Mouse (Mus musculus): ENCODE data around the gene Mpg. TPM values are rescaled to one million over a fixed set of nuclear protein-coding genes. Genes with fewer than 3 reads are reported as not detected.

The Mpg gene
- polyA plus RNA-seq, 2 experiments, result 9.9 to 17.0 TPM

DNA sequence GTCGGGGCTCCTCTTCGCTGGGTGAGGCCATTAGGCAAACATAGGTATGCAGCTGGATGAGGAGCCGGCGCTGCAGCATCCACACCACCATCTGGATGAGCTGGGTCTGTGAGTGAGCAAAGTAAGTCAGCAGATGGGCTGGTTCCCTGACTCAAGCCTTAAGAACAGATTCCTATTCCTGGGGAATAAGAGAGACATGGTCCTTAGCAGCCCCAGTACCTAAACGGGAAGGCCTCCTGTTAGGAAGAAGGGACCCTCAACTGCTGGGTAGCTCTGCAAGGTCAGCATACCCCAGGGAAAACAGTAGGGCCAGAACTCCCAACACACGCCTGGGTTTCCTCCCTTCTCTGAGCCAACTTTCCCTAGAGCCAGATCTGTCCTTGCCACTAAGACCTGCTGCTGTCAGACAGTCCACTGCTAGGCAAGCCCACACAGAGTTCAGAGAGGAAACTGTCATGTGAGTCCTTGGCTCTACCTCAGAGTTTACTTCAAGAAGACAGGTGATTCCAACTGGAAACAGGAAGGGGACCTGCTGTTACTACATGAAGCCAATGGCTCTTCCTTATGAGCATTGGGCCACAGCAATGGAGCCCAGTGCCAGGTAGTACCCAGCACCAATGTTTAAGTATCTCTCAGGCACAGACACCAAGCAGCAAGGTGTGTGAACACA lies 8.6 kb downstream of the Mpg start:
- TF ChIP-seq CTCF (IDR thresholded peaks at IDR 0.05; ENCODE audit: low read depth), result no peak
- no peak for TF ChIP-seq EP300 (IDR thresholded peaks at IDR 0.05; ENCODE audit: low read depth)
- 93% methylated on average over 6 of the region's 6 CpGs for WGBS (ENCODE audit: insufficient replicate concordance)
- Histone ChIP-seq H3K4me2 (ENCODE audit: low read depth) (no peak overlapping the region), H3K4me1 (replicated peaks; ENCODE audit: control insufficient read depth in 2 of 2, insufficient read depth in 2 of 2, low read length in 1 of 2) (peaks cover 0 to 17% of the 10 kb centered on the region in 2 experiments; a peak in 3 of 4 replicates), H3K36me3 (replicated peaks; ENCODE audit: control insufficient read depth, insufficient read depth, low read depth) (peaks cover 86% of the 10 kb centered on the region), H3K27ac (peak overlapping the region; percentile 25), H3K4me3 (ENCODE audit: insufficient read depth in 1 of 2, low read depth in 2 of 2, low read length in 2 of 2) (no peak overlapping the region), H3K9me3 (ENCODE audit: control insufficient read depth, low read length) (no peaks in the 10 kb centered on the region), H3K9ac (replicated peaks) (no peak overlapping the region), H3K27me3 (ENCODE audit: control insufficient read depth, insufficient read depth, low read length) (no peaks in the 10 kb centered on the region)
- ATAC-seq (ENCODE audit: insufficient read depth) (no peak), DNase-seq (ENCODE audit: low read depth in 3 of 3, low spot score in 3 of 3) (no peak)

DNA sequence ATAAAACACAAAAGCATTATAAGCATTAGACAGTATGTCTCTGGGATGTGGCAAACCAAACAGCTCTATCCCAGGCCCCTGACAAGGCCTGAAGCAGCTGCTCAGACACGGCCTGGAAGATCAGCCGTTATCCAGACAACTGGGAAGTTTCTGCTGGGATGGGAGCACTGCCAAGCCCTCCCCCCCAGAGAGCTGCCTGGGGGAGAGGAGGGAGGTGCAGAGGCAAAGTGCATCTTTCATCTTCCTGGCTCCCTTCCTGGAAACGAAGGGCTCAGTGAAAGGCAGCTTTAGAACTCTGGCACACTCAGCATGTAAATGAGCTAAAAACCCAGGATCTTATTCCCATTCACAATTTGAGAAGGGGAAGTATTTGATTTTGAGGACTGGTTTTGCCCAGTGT lies 9.3 kb downstream of the Mpg start:
- 80% methylated on average over 3 of the region's 3 CpGs for WGBS (ENCODE audit: insufficient replicate concordance)
- Histone ChIP-seq H3K4me3 (ENCODE audit: insufficient read depth in 1 of 2, low read depth in 2 of 2, low read length in 2 of 2) (no peak overlapping the region), H3K4me2 (ENCODE audit: low read depth) (no peak overlapping the region), H3K9ac (replicated peaks) (no peak overlapping the region), H3K4me1 (replicated peaks; ENCODE audit: control insufficient read depth in 2 of 2, insufficient read depth in 2 of 2, low read length in 1 of 2) (peaks cover 0 to 18% of the 10 kb centered on the region in 2 experiments; a peak in 3 of 4 replicates), H3K27ac (no peak overlapping the region; the same call in 1 of the 2 replicates), H3K9me3 (ENCODE audit: control insufficient read depth, low read length) (no peaks in the 10 kb centered on the region), H3K27me3 (ENCODE audit: control insufficient read depth, insufficient read depth, low read length) (no peaks in the 10 kb centered on the region), H3K36me3 (replicated peaks; ENCODE audit: control insufficient read depth, insufficient read depth, low read depth) (peaks cover 85% of the 10 kb centered on the region)
- TF ChIP-seq EP300 (IDR thresholded peaks at IDR 0.05; ENCODE audit: low read depth) (no peak), CTCF (IDR thresholded peaks at IDR 0.05; ENCODE audit: low read depth) (no peak)
- no peak for ATAC-seq (ENCODE audit: insufficient read depth)
- DNase-seq (ENCODE audit: low read depth in 3 of 3, low spot score in 3 of 3), result no peak

GRCm38 (mm10) chr11:32236132-32236531 lies 9.8 kb downstream of the Mpg start:
- Histone ChIP-seq H3K36me3 (replicated peaks; ENCODE audit: control insufficient read depth, insufficient read depth, low read depth) (peaks cover 85% of the 10 kb centered on the region), H3K4me2 (ENCODE audit: low read depth) (no peak overlapping the region), H3K9me3 (ENCODE audit: control insufficient read depth, low read length) (no peaks in the 10 kb centered on the region), H3K4me3 (ENCODE audit: insufficient read depth in 1 of 2, low read depth in 2 of 2, low read length in 2 of 2) (no peak overlapping the region), H3K9ac (replicated peaks) (no peak overlapping the region), H3K27me3 (ENCODE audit: control insufficient read depth, insufficient read depth, low read length) (no peaks in the 10 kb centered on the region), H3K4me1 (replicated peaks; ENCODE audit: control insufficient read depth in 2 of 2, insufficient read depth in 2 of 2, low read length in 1 of 2) (peaks cover 3 to 23% of the 10 kb centered on the region in 2 experiments), H3K27ac (no peak overlapping the region)
- 85% methylated on average over 2 of the region's 2 CpGs for WGBS (ENCODE audit: insufficient replicate concordance)
- ATAC-seq (ENCODE audit: insufficient read depth) (no peak), DNase-seq (ENCODE audit: low read depth in 3 of 3, low spot score in 3 of 3) (no peak)
- TF ChIP-seq EP300 (IDR thresholded peaks at IDR 0.05; ENCODE audit: low read depth), result no peak
- no peak for TF ChIP-seq CTCF (IDR thresholded peaks at IDR 0.05; ENCODE audit: low read depth)

GRCm38 (mm10) chr11:32236712-32237410 lies 10.6 kb downstream of the Mpg start:
- no peak for DNase-seq (ENCODE audit: low read depth in 3 of 3, low spot score in 3 of 3)
- peaks cover 10 to 30% of the 10 kb centered on the region in 2 experiments for H3K4me1 ChIP-seq (replicated peaks; ENCODE audit: control insufficient read depth in 2 of 2, insufficient read depth in 2 of 2, low read length in 1 of 2)

DNA sequence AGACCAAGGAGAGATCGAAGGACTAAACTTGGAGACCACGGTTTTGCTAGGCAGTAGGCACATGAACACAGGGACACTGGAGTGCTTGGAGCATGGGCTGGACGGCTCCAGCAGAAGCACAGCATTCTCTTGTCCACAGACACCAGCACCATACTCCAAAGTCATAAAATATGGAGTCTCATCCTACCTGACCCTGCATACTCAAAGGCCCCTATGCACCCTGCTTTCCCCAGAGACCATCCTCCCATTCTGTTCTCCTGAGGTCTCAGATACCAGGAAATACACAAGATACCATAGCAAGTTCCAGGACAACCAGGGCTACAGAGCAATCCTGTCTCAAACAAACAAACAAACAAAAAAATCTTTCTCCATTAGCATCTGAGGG lies 11.1 kb downstream of the Mpg start:
- Histone ChIP-seq H3K9me3 (ENCODE audit: control insufficient read depth, low read length) (no peaks in the 10 kb centered on the region), H3K27me3 (ENCODE audit: control insufficient read depth, insufficient read depth, low read length) (no peaks in the 10 kb centered on the region), H3K4me3 (ENCODE audit: insufficient read depth in 1 of 2, low read depth in 2 of 2, low read length in 2 of 2) (no peak overlapping the region), H3K4me2 (ENCODE audit: low read depth) (no peak overlapping the region), H3K36me3 (replicated peaks; ENCODE audit: control insufficient read depth, insufficient read depth, low read depth) (peaks cover 83% of the 10 kb centered on the region), H3K27ac (peak overlapping the region; percentile 71), H3K9ac (replicated peaks) (no peak overlapping the region; the same call in 1 of the 2 replicates), H3K4me1 (replicated peaks; ENCODE audit: control insufficient read depth in 2 of 2, insufficient read depth in 2 of 2, low read length in 1 of 2) (peaks cover 16 to 35% of the 10 kb centered on the region in 2 experiments)
- TF ChIP-seq CTCF (IDR thresholded peaks at IDR 0.05; ENCODE audit: low read depth) (no peak), EP300 (IDR thresholded peaks at IDR 0.05; ENCODE audit: low read depth) (no peak)
- ATAC-seq (ENCODE audit: insufficient read depth) (no peak), DNase-seq (ENCODE audit: low read depth in 3 of 3, low spot score in 3 of 3) (no peak)
- WGBS (ENCODE audit: insufficient replicate concordance), result 84% methylated on average over 3 of the region's 3 CpGs

More at GRCm38 (mm10) chr11:32236712-32237410, 10.6 kb downstream of the Mpg start:
- no peak overlapping the region for H3K4me3 ChIP-seq (ENCODE audit: insufficient read depth in 1 of 2, low read depth in 2 of 2, low read length in 2 of 2)
- WGBS (ENCODE audit: insufficient replicate concordance), result 58% methylated on average over 9 of the region's 9 CpGs
- TF ChIP-seq CTCF (IDR thresholded peaks at IDR 0.05; ENCODE audit: low read depth) (peak; percentile 93), EP300 (IDR thresholded peaks at IDR 0.05; ENCODE audit: low read depth) (no peak)
- no peak overlapping the region for H3K4me2 ChIP-seq (ENCODE audit: low read depth)
- H3K27me3 ChIP-seq (ENCODE audit: control insufficient read depth, insufficient read depth, low read length), result no peaks in the 10 kb centered on the region
- H3K9ac ChIP-seq (replicated peaks), result no peak overlapping the region
- H3K36me3 ChIP-seq (replicated peaks; ENCODE audit: control insufficient read depth, insufficient read depth, low read depth), result peaks cover 85% of the 10 kb centered on the region
- ATAC-seq (ENCODE audit: insufficient read depth), result peak; percentile 12; the same call in 1 of the 2 replicates
- no peak overlapping the region; the same call in 1 of the 2 replicates for H3K27ac ChIP-seq
- H3K9me3 ChIP-seq (ENCODE audit: control insufficient read depth, low read length), result no peaks in the 10 kb centered on the region
